Mouse (Mus musculus): ENCODE results near the gene Rnf44. TPM values are rescaled to one million over a fixed set of nuclear protein-coding genes. Genes with fewer than 3 reads are reported as not detected.
A peak's percentile ranks its signal among the peaks of the same experiment; 100 is the strongest.

Gene Rnf44
- polyA plus RNA-seq, 1 experiment = 60.0 TPM

- WGBS = 35% methylated on average over 4 of the region's 4 CpGs
- Histone ChIP-seq H3K27ac (ENCODE audit: control insufficient read depth, insufficient read depth, low read depth, low read length, poor library complexity) (no peak overlapping the region), H3K4me3 (replicated peaks; ENCODE audit: control insufficient read depth, low read depth, low read length) (no peak overlapping the region), H3K4me1 (ENCODE audit: control insufficient read depth, insufficient read depth, low read length) (no peaks in the 10 kb centered on the region)
- TF ChIP-seq POLR2A (IDR thresholded peaks at IDR 0.05; ENCODE audit: borderline replicate concordance, control insufficient read depth, low read depth, low read length) (no peak), CTCF (IDR thresholded peaks at IDR 0.05; ENCODE audit: control insufficient read depth, insufficient read depth, low read length) (peak; percentile 26; the same call in 1 of the 2 replicates)
Measured at GRCm38 (mm10) chr13:54714393-54714792, 20.7 kb upstream of the Rnf44 start.

- Histone ChIP-seq H3K4me3 (replicated peaks; ENCODE audit: control insufficient read depth, low read depth, low read length) (no peak overlapping the region), H3K4me1 (ENCODE audit: control insufficient read depth, insufficient read depth, low read length) (no peaks in the 10 kb centered on the region; the same call in 1 of the 2 replicates), H3K27ac (ENCODE audit: control insufficient read depth, insufficient read depth, low read depth, low read length, poor library complexity) (no peak overlapping the region)
- WGBS = 73% methylated on average over 3 of the region's 3 CpGs
- TF ChIP-seq CTCF (IDR thresholded peaks at IDR 0.05; ENCODE audit: control insufficient read depth, insufficient read depth, low read length) = no peak
- TF ChIP-seq POLR2A (IDR thresholded peaks at IDR 0.05; ENCODE audit: borderline replicate concordance, control insufficient read depth, low read depth, low read length) = no peak
Measured at GRCm38 (mm10) chr13:54710866-54711265, 17.2 kb upstream of the Rnf44 start.

- Histone ChIP-seq H3K4me3 (replicated peaks; ENCODE audit: control insufficient read depth, low read depth, low read length) (no peak overlapping the region), H3K27ac (ENCODE audit: control insufficient read depth, insufficient read depth, low read depth, low read length, poor library complexity) (no peak overlapping the region), H3K4me1 (ENCODE audit: control insufficient read depth, insufficient read depth, low read length) (no peaks in the 10 kb centered on the region; the same call in 1 of the 2 replicates)
- 50% methylated on average over 6 of the region's 6 CpGs for WGBS
- TF ChIP-seq POLR2A (IDR thresholded peaks at IDR 0.05; ENCODE audit: borderline replicate concordance, control insufficient read depth, low read depth, low read length) (no peak), CTCF (IDR thresholded peaks at IDR 0.05; ENCODE audit: control insufficient read depth, insufficient read depth, low read length) (no peak)
Measured at GRCm38 (mm10) chr13:54704890-54705289, 11.2 kb upstream of the Rnf44 start.

- Histone ChIP-seq H3K4me3 (replicated peaks; ENCODE audit: control insufficient read depth, low read depth, low read length) (no peak overlapping the region), H3K4me1 (ENCODE audit: control insufficient read depth, insufficient read depth, low read length) (no peaks in the 10 kb centered on the region), H3K27ac (ENCODE audit: control insufficient read depth, insufficient read depth, low read depth, low read length, poor library complexity) (no peak overlapping the region)
- WGBS = 38% methylated on average over 7 of the region's 7 CpGs
- TF ChIP-seq POLR2A (IDR thresholded peaks at IDR 0.05; ENCODE audit: borderline replicate concordance, control insufficient read depth, low read depth, low read length) (no peak), CTCF (IDR thresholded peaks at IDR 0.05; ENCODE audit: control insufficient read depth, insufficient read depth, low read length) (no peak)
Measured at GRCm38 (mm10) chr13:54702507-54702906, 8.8 kb upstream of the Rnf44 start.

GRCm38 (mm10) chr13:54701243-54701642 lies 7.5 kb upstream of the Rnf44 start, which contains the start of gene Cdhr2:
Gene Cdhr2 (plus strand): TSS chr13:54701461.
- Histone ChIP-seq H3K4me3 (replicated peaks; ENCODE audit: control insufficient read depth, low read depth, low read length) (no peak within 1 kb of the TSS), H3K27ac (ENCODE audit: control insufficient read depth, insufficient read depth, low read depth, low read length, poor library complexity) (no peak within 1 kb of the TSS), H3K4me1 (ENCODE audit: control insufficient read depth, insufficient read depth, low read length) (no peaks in the 10 kb centered on the region)
- TF ChIP-seq POLR2A (IDR thresholded peaks at IDR 0.05; ENCODE audit: borderline replicate concordance, control insufficient read depth, low read depth, low read length) (no peak), CTCF (IDR thresholded peaks at IDR 0.05; ENCODE audit: control insufficient read depth, insufficient read depth, low read length) (no peak)
- WGBS = 76% methylated on average over 5 of the region's 5 CpGs

- no peak for TF ChIP-seq CTCF (IDR thresholded peaks at IDR 0.05; ENCODE audit: control insufficient read depth, insufficient read depth, low read length)
- no peak for TF ChIP-seq POLR2A (IDR thresholded peaks at IDR 0.05; ENCODE audit: borderline replicate concordance, control insufficient read depth, low read depth, low read length)
- H3K4me3 ChIP-seq (replicated peaks; ENCODE audit: control insufficient read depth, low read depth, low read length) = no peak overlapping the region
- WGBS = 86% methylated on average over 11 of the region's 11 CpGs
- H3K27ac ChIP-seq (ENCODE audit: control insufficient read depth, insufficient read depth, low read depth, low read length, poor library complexity) = no peak overlapping the region
- H3K4me1 ChIP-seq (ENCODE audit: control insufficient read depth, insufficient read depth, low read length) = peaks cover 6% of the 10 kb centered on the region
Measured at GRCm38 (mm10) chr13:54695479-54696230, 1.9 kb upstream of the Rnf44 start.

- TF ChIP-seq CTCF (IDR thresholded peaks at IDR 0.05; ENCODE audit: control insufficient read depth, insufficient read depth, low read length) (no peak), POLR2A (IDR thresholded peaks at IDR 0.05; ENCODE audit: borderline replicate concordance, control insufficient read depth, low read depth, low read length) (peak; percentile 64; the same call in 1 of the 2 replicates)
- 14% methylated on average over 26 of the region's 26 CpGs for WGBS
- Histone ChIP-seq H3K4me1 (ENCODE audit: control insufficient read depth, insufficient read depth, low read length) (peaks cover 8% of the 10 kb centered on the region), H3K4me3 (replicated peaks; ENCODE audit: control insufficient read depth, low read depth, low read length) (peak overlapping the region; percentile 95), H3K27ac (ENCODE audit: control insufficient read depth, insufficient read depth, low read depth, low read length, poor library complexity) (peak overlapping the region; percentile 100)
Measured at GRCm38 (mm10) chr13:54694348-54695060, 797 bp upstream of the Rnf44 start.
